Mouse (Mus musculus): ENCODE results near the gene Gbf1.

DNA sequence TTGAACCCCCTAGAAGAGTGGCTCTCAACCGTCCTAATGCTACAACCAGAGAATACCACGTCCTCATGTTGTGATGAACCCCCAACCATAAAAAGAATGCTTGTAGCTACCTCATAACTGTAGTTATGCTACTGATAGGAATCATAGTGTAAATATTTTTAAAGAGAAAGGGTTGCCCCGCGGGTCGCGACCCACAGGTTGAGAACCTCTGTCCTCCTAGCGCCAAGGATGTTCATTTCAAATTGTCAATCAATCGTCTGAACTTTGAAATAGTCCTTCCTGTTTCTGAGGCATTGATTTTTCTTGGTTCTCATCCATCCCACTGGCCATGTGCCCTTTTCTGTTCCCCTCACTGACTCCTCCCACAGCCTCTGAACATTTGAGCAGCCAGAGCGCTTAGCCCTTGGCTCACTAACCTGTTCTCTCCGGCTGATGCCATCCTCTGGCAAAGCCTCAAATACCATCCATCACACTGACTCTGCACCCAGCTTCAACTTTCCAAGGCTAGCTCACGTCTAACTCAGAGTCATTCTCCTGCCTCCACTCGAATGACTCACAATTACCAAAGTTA, 138.3 kb downstream of the Gbf1 start:
- no peak for TF ChIP-seq MXI1 (IDR thresholded peaks at IDR 0.05; ENCODE audit: low read depth, low read length)
- no peak for TF ChIP-seq USF1 (IDR thresholded peaks at IDR 0.05; ENCODE audit: low read depth, low read length)
- no peak for TF ChIP-seq CTCF (conservative IDR thresholded peaks at IDR 0.05 in 1 of 2, IDR thresholded peaks at IDR 0.05 in 1 of 2; ENCODE audit: low read depth in 2 of 2, low read length in 2 of 2)
- TF ChIP-seq RCOR1 (conservative IDR thresholded peaks at IDR 0.05; ENCODE audit: low read depth, low read length), result no peak
- no peak for TF ChIP-seq IRF4 (IDR thresholded peaks at IDR 0.05; ENCODE audit: low read depth, low read length)
- no peak for TF ChIP-seq POLR2A (IDR thresholded peaks at IDR 0.05; ENCODE audit: low read depth, low read length)
- no peak for TF ChIP-seq CHD1 (IDR thresholded peaks at IDR 0.05; ENCODE audit: low read depth, low read length)
- no peak for TF ChIP-seq EP300 (IDR thresholded peaks at IDR 0.05; ENCODE audit: low read length)
- no peak for TF ChIP-seq ZKSCAN1 (IDR thresholded peaks at IDR 0.05; ENCODE audit: borderline replicate concordance, low read depth, low read length)
- no peak for TF ChIP-seq TCF12 (IDR thresholded peaks at IDR 0.05; ENCODE audit: low read depth, low read length)
